Mouse (Mus musculus) erythroblast, embryonic 14.5 days (primary cell): ENCODE results near the gene Knstrn.

Source experiments
- GATA1 ChIP-seq: IDR thresholded peaks from 2 replicates; pipeline ENCODE4 v1.6.1; 2012; ENCODE audit warnings: low read length, inconsistent platforms, mixed read lengths
- TAL1 ChIP-seq: IDR thresholded peaks from 3 replicates; pipeline ENCODE4 v1.6.1; 2012; ENCODE audit warnings: low read length, inconsistent platforms, mixed read lengths

GRCm38 (mm10) chr2:118834061-118834460, 20.3 kb downstream of the Knstrn start:
- TF ChIP-seq TAL1, result no peak
- TF ChIP-seq GATA1, result no peak
